Mouse (Mus musculus): Measurements from ENCODE around the gene Gpr155.

Gene Gpr155

DNA sequence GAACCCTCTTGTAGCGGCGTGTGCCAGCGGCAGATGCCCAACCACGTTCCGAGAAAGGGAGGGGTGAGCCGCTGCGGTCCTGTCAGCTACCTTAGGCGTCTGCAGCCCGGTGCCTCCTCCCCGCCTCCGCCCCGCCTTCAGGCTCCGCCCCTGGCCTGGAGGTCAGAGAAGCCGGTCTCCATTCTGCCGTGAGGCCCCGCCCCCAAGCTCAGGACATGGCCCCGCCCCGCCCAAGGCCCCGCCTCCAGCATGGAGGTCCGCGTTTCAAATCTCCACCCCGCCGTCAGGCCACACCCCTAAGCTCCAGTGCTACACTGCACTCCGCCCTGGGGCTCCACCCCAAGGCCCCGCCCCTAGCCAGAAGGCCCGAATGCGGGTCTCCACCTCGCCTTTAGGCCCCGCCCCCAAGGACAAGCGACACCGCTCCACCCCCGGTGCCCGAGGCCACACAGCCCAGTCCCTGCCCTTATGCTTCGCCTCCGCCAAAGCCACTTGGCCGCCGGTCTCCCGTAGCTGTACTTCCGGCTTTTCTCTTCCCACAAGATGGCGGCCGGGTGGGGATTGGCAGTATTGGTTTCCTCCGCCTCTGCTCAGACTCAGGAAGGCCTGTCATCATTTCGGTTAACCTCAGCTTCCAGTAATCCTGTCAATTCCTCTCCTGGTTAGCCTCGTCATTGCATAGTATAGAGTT is at the start of gene Gpr155:
TSS of gene Gpr155 (minus strand) at position 217 of the 691 bp plus-strand sequence.
- peak; percentile 95 for DNase-seq (ENCODE audit: low read depth)

DNA sequence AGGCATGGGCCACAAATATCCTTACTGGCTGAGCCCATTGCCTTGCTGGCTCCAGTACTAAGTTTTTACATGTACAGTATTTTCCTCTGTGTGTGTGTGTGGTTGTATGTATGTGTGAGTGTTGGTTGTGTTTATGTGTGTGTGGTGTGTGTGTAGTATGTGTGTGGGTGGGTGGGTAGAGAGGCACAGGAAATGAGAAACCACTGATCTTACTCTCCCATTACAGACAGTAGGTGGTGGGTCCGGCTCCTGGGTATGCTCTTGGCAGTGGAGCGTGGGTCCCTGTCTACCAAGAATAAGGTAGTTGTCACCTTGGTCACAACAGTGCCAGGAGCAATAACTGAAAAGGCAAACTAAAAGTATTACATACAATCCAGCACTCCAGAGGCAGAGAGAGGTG is 49.5 kb upstream of the Gpr155 start:
- no peak for DNase-seq (ENCODE audit: low read depth)

GRCm38 (mm10) chr2:73431959-73432396 is 45.6 kb upstream of the Gpr155 start:
- no peak for DNase-seq (ENCODE audit: low read depth)

DNA sequence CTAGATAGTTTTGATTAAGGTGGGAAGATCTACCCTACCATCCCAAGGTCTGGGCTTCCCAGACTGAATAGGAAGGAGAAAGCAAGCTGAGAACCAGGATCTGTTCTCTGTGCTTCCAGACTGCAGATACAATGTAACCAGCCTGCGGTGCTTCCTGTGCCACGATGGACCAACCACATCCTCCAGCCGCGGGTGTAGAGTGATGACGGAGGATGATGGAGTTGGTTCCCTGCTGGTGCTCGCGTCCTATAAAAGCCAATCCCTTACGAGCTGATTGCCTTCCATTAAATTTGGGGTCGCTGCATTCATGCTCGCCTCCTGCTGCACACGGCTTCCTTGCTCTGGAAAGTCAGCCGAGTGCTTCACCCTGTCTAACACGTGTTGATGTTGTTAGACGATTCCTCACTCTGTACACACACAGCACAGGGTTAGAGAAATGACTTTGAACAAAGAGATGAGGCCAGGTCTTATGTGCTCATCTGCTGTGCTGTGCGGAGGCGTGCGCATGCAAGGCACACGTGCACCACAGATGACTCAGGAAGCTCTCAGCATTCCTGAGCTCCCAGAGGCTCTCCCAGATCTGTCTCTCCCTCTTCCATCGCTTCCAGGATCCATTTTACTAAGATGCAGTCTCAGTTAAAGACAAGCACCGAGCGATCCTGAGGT is 42.6 kb upstream of the Gpr155 start:
- no peak for DNase-seq (ENCODE audit: low read depth)

DNA sequence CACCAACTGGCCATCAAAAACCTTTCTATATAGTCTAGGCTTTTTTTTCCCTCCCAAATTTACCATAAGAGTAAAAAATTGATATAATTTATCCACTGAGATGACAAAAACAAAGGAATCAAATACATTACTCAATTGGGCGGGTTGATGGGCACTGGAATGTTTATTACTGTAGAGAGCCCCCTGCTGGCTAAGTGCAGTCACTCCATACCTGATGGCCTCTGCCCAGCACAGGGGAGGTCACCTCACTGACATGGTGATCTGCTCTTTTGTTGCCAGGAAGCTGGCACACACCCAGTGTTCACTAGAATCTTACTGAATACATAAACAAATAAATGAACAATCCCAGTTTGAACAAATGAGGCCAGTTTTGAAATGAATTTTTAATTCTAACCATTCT is 40.9 kb upstream of the Gpr155 start:
- DNase-seq (ENCODE audit: low read depth): peak; percentile 13

- no peak for DNase-seq (ENCODE audit: low read depth)
Observed at GRCm38 (mm10) chr2:73425822-73426221, 39.5 kb upstream of the Gpr155 start.

DNA sequence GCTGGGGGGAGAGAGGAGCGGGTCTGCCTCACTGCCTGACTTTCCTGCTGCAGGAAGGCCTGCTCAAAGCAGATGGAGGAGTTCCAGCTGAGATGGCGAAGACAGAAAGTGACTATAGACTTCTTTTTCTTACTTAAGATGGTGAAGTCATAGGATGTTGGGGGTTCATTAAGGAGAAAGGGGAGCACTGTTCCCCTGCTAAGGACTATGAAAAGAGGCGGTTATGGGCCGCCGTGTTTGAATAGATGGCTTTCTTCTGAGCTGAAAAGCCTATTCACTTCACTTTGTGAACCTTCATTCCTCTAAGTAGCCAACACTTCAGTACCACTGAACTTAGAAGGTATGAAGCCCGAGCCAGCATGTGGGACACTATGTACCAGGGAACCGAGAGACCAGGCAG is 33.4 kb upstream of the Gpr155 start:
- DNase-seq (ENCODE audit: low read depth): no peak

- DNase-seq (ENCODE audit: low read depth): no peak
Observed at GRCm38 (mm10) chr2:73419285-73419684, 32.9 kb upstream of the Gpr155 start.

- DNase-seq (ENCODE audit: low read depth): no peak
Observed at GRCm38 (mm10) chr2:73415892-73416291, 29.5 kb upstream of the Gpr155 start.

DNA sequence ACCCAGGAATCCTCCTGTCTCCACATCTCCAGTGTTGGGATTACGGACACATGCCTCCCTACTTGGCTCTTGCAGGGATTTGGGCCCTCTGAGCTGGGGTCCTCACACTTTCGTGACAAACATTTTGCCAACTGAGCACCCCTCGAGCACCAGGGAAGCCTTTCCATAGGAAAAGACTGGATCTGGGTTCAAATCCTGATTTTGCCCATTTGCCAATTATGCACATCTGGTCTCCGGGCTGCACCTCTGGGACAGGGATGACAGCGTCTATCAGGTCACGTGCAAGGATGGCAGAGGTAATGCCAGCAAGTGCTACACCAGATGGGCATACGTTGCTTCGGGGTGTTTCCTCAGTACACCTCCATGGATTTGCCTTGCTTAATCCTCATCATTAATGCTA is 23.7 kb upstream of the Gpr155 start:
- DNase-seq (ENCODE audit: low read depth): no peak

DNA sequence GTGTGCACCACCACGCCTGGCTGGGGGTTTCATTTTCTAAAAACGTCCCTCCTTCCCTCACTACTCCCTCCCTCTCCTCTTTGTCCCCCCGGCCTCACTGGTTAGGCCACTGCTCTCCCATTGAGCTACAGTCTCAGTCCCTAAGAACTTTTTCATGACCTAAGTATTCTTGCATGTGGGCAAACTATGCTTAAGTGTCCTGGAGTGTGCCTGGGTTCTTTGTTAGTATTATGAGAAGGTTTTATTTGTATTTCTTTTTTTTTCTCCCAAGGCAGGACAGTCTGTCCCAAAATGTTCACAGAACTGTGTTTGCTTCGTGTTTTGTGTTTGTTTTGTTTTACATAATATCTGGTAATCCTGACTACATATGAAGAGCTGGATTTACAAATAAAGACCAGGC is 21.3 kb upstream of the Gpr155 start:
- DNase-seq (ENCODE audit: low read depth): no peak

DNA sequence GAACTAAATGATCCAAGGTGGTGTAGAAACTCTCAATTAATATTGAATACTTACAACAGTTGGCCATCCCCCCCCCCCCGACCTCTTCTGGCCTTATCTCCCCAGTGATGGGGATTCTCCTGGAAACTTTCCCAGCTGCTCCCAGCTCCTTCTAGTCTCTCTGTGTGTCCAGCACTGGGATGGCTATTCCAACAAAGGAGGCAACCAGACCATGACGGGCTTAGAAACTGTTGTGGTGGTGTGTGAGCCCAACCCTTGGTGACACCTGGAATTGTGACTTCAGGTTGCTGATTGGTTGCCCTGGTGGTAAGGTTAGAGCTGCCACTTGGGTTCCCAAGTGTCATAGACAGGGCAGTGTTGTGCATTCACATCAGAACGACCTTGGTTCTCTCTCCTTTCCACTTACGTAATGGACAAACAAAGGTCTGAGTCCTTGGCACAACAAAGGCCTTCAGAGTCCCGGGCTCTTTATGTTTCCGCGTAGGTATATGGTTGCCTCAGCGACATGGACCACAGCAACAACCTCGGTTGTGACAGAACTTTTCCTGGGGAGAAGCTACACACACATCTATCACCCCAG is 20.1 kb upstream of the Gpr155 start:
- no peak for DNase-seq (ENCODE audit: low read depth)

- DNase-seq (ENCODE audit: low read depth): no peak
Observed at GRCm38 (mm10) chr2:73404980-73405379, 18.6 kb upstream of the Gpr155 start.

- DNase-seq (ENCODE audit: low read depth): no peak
Observed at GRCm38 (mm10) chr2:73404442-73404841, 18.1 kb upstream of the Gpr155 start.

DNA sequence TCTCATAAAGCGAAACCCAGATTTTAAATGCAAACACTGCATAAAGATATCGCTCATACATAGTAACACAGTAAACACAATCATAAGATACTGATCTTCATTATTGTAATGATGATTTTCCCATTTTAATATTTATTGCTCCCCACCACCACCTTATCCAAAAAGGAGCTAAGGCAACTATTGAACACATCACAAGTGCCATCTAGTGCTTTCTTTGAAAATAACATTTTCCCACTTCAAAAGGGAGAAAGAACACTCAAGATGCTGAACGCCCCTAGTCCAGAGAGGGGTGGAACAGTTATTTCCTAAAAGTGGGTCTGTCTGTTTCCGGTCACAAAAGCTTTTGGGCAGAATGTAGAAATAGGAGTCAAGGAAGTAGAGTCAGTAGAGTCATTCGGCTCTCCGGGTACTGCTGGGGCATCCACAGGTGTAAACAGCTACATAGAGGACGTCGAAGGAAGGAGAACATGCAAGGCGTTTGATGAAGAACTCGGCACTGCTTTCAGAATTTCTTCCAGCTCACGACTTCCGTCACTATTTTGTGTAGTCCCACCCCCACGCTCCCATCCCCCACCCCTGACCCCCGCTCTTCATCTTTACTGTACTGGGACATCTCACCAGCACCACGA is 17.1 kb upstream of the Gpr155 start:
- no peak for DNase-seq (ENCODE audit: low read depth)

DNA sequence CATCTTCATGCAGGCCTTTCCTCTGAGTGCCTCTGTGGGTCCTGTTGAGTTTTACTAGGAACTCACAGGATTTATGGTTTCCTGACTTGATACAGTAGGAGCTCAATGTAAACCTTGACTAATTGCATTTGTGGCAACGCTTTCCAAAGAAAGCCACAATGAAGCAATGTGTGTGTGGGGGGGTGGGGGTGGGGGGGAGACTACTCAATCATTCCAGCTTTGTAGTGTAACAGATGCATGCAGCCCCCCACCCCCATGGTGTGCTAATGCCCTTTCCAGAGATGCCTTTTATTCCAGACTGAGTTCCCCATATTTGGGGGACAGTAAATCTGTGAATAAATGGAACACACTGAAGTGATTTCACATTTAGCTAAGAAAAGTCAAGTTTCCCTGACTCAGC is 15.3 kb upstream of the Gpr155 start:
- DNase-seq (ENCODE audit: low read depth): no peak

- DNase-seq (ENCODE audit: low read depth): no peak
Observed at GRCm38 (mm10) chr2:73397476-73397875, 11.1 kb upstream of the Gpr155 start.

DNA sequence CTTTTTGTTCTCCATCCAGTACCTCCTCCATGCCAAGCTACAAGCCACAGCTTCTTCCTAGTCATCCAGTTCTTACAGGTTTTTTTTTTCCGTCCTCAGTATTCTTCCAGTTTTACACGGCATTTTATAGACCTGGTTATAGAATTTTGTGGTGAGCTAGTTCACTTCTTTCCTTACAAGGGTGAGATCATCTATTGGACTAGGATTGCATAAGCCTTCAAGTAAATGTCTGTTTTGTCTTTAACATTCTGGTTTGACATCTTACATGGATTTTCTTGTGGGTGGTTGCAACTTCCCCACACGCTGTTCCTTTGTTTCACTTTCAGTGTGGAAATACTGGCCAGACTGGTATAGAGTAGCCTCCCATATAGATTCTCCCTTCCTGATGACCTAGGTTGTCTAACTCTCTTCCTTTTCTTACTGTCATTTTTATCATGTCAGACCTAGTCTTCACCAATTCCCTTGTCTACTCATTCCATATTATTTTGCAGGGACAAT is 10.5 kb upstream of the Gpr155 start:
- DNase-seq (ENCODE audit: low read depth): no peak

DNA sequence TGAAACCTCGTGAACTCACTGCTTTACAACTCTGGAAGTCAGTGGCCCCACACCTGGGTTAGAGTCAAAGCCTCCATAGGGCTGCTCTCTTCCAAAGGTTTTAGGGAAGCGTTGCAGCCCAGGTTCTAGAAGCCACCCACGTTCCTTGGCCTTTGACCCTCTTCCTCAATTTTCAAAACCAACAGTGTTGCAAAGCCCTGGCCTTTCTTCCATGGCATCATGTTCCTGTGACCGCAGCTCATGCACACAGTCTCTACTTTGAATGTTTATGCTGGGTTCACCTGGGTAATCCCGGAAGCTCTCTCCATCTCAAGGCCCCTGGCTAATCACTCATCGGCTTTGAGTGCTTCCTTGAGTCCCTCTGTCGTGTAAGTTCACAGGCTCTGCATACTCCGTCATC is 9.1 kb upstream of the Gpr155 start:
- DNase-seq (ENCODE audit: low read depth): no peak

DNA sequence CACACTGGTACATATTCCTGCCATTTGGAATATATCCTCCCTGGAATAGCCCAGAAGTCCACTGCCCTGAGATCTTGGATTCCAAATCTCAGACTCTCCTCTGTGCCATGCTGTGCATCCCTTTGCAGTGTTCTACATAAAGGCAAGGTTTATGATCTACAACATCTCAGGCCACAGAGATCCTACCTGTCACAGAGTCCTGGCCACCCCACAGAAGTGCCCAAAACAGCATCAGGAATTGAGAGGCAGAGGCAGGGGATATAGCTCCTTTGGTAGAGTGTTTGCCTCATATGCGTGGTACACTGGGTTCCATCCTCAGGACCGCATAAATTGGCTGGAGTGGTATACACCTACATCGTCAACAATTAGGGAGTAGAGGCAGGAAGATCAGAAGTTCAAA is 8.1 kb upstream of the Gpr155 start:
- DNase-seq (ENCODE audit: low read depth): no peak

- DNase-seq (ENCODE audit: low read depth): no peak
Observed at GRCm38 (mm10) chr2:73392772-73393171, 6.4 kb upstream of the Gpr155 start.

GRCm38 (mm10) chr2:73389951-73390350 is 3.6 kb upstream of the Gpr155 start:
- no peak for DNase-seq (ENCODE audit: low read depth)

DNA sequence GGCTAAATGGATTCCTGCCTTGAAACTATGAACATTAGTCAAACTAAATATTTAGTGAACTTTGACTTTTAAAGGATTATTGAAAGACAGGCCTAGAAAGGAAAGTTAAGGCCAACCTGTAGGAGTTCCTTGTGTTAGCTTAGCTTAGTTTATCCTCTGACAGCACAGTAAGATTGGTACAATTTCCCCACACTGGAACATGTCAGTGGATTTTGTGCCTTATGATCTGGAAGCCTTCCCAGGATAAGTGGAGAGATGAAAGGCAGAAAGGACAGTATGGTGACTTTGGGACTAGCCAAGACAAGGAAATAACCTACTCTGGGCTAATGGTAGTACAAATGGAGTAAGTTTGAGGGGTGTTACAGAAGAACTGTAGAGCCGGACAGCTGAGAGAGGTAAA is 1.4 kb upstream of the Gpr155 start:
- no peak for DNase-seq (ENCODE audit: low read depth)

All from c-Kit-positive CD71-negative TER-119-negative erythroid progenitor cells, embryonic 14.5 days (primary cell).